Mouse (Mus musculus) liver, embryonic 12.5 days (tissue): ENCODE measurements around the gene Pigz. TPM values are rescaled to one million over a fixed set of nuclear protein-coding genes. Genes with fewer than 3 reads are reported as not detected.
A peak's percentile ranks its signal among the peaks of the same experiment; 100 is the strongest.

Experiments used
- ATAC-seq: fragments of 200-750 bp; cut with Nextera tagmentation; 2 replicates; pipeline ENCODE4 v1.8.0; 2017; ENCODE audit warnings: moderate number of reproducible peaks, mild to moderate bottlenecking, moderate library complexity
- H3K27ac ChIP-seq: fragments of 300-500 bp; sonication (generic); 2 replicates; pipeline ENCODE4 v1.5.1; 2016; ENCODE audit warnings: mild to moderate bottlenecking
- H3K27me3 ChIP-seq: fragments of 300-500 bp; sonication (generic); replicated peaks from 2 replicates; pipeline ENCODE4 v1.6.1; 2016; ENCODE audit warnings: mild to moderate bottlenecking, moderate library complexity
- H3K36me3 ChIP-seq: fragments of 300-500 bp; sonication (generic); 2 replicates; pipeline ENCODE4 v1.6.1; 2016; ENCODE audit warnings: mild to moderate bottlenecking, moderate library complexity
- H3K4me1 ChIP-seq: fragments of 300-500 bp; sonication (generic); 2 replicates; pipeline ENCODE4 v1.6.1; 2016
- H3K4me2 ChIP-seq: fragments of 300-500 bp; sonication (generic); 2 replicates; pipeline ENCODE4 v1.6.1; 2016; ENCODE audit warnings: mild to moderate bottlenecking, moderate library complexity
- H3K4me3 ChIP-seq: fragments of 300-500 bp; sonication (generic); 2 replicates; pipeline ENCODE4 v1.5.1; 2016; ENCODE audit warnings: mild to moderate bottlenecking, moderate library complexity
- H3K9ac ChIP-seq: fragments of 300-500 bp; sonication (generic); 2 replicates; pipeline ENCODE4 v1.6.1; 2016; ENCODE audit warnings: mild to moderate bottlenecking, moderate library complexity
- H3K9me3 ChIP-seq: fragments of 300-500 bp; sonication (generic); replicated peaks from 2 replicates; pipeline ENCODE4 v1.6.1; 2016; ENCODE audit warnings: mild to moderate bottlenecking, moderate library complexity
- WGBS: fragments of 180-500 bp; shearing (Covaris S2); methylation state at CpG from one replicate; pipeline ENCODE4 v1.1.7; 2016; ENCODE audit not compliant: insufficient replicate concordance; 5-methylcytosine and 5-hydroxymethylcytosine counted together
- polyA plus RNA-seq: library from polyadenylated mRNA; unstranded; fragments of >200 nt; fragmentation: Nextera tagmentation; extraction: Ambion mirVana; gene quantifications from 2 replicates; pipeline ENCODE4 v1.2.1, GENCODE M21; 2016

The Pigz gene
- polyA plus RNA-seq, 1 experiment from 2014 or later = 0.68 TPM

DNA sequence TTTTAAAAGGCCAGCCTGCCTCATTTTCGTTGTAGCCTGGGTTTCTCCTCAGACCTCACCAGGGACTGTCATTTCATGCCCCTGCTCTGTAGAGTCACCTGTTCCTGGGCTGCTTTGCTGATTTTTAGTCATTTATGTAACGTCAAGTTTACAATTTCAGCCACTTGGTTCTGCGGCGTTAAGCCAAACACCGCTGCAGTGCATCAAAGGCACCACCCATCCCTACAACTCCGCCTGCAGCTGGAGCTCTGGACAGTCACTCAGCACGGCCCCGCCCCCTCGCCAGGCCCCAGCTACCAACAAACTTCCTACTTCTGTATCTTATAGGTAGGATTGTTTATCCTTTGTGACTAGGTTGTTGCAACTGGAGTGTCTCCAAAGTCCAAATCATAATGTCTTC lies 26.8 kb upstream of the Pigz start:
- H3K9me3 ChIP-seq = no peaks in the 10 kb centered on the region
- peak overlapping the region; percentile 52 for H3K4me2 ChIP-seq
- WGBS = 7% methylated on average over 9 of the region's 9 CpGs
- H3K4me3 ChIP-seq = peak overlapping the region; percentile 15; the same call in 1 of the 2 replicates
- no peak overlapping the region for H3K9ac ChIP-seq
- ATAC-seq = no peak
- H3K36me3 ChIP-seq = no peaks in the 10 kb centered on the region
- peaks cover 21% of the 10 kb centered on the region for H3K27me3 ChIP-seq
- peaks cover 13% of the 10 kb centered on the region for H3K4me1 ChIP-seq
- H3K27ac ChIP-seq = no peak overlapping the region

- H3K27me3 ChIP-seq = peaks cover 25% of the 10 kb centered on the region
- WGBS = 65% methylated on average over 11 of the region's 11 CpGs
These were observed 24.7 kb upstream of the Pigz start for GRCm38 (mm10) chr16:31908959-31909358.

DNA sequence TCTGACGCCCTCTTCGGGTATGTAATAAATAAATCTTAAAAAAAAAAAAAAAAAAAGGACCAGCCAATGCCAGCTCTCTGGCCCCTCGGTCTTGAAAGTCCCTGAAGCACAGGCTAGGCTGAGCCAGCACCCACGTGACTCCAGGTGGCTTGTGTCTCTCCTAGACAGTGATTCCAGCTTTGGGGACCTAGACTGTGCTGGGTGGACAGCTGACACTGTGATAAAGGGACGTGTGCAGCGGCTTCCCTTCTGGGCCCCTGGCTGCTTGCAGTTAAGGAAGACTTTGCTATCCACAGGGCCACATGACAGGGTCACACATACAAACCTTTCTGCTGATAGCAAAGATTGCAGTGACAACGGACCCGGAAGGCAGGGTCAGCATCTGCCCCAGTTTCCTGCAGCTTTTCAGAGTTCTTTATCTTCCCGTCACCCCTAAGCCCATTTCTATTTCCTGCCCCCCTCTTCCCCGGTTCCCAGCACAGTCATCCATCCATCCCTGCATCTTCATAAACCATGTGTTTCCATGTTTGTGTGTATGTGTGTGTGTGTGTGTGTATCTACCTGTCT lies 23.3 kb upstream of the Pigz start:
- peaks cover 13% of the 10 kb centered on the region for H3K4me1 ChIP-seq
- no peaks in the 10 kb centered on the region for H3K9me3 ChIP-seq
- no peak overlapping the region for H3K4me3 ChIP-seq
- ATAC-seq = no peak
- 24% methylated on average over 10 of the region's 10 CpGs for WGBS
- no peaks in the 10 kb centered on the region for H3K36me3 ChIP-seq
- H3K4me2 ChIP-seq = no peak overlapping the region
- H3K27ac ChIP-seq = no peak overlapping the region
- H3K9ac ChIP-seq = no peak overlapping the region
- peaks cover 25% of the 10 kb centered on the region for H3K27me3 ChIP-seq

More at GRCm38 (mm10) chr16:31908959-31909358, 24.7 kb upstream of the Pigz start:
- Histone ChIP-seq H3K4me2 (no peak overlapping the region), H3K4me1 (peaks cover 13% of the 10 kb centered on the region), H3K27ac (no peak overlapping the region), H3K9me3 (no peaks in the 10 kb centered on the region), H3K9ac (no peak overlapping the region), H3K36me3 (no peaks in the 10 kb centered on the region), H3K4me3 (no peak overlapping the region)
- ATAC-seq = no peak

DNA sequence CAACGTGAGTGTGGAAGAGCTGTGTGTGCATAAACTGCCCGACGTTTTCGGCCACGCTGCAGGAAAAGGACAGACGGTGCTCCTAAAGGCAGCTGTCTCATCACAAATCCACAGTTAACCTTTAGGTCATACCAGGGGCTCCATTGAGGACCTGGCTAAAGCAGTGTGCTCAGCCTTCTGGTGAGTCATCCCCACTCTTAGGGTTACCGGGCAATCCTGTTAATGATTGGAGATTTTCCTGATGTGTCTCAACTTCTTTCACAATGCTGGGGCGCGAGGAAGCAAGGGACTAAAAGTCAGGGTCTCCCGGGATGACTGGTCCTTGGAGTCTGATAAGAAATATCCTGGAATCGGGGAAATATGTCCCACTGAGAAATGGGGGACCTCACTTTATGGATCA lies 15.9 kb upstream of the Pigz start:
- Histone ChIP-seq H3K27ac (no peak overlapping the region), H3K36me3 (no peaks in the 10 kb centered on the region), H3K9me3 (no peaks in the 10 kb centered on the region), H3K27me3 (0 out of 2 replicates have a peak, but pooled peaks cover 6% of the 10 kb centered on the region), H3K9ac (no peak overlapping the region), H3K4me2 (peak overlapping the region; percentile 45), H3K4me3 (no peak overlapping the region), H3K4me1 (peaks cover 9% of the 10 kb centered on the region; the same call in 1 of the 2 replicates)
- 52% methylated on average over 11 of the region's 11 CpGs for WGBS
- ATAC-seq = no peak

DNA sequence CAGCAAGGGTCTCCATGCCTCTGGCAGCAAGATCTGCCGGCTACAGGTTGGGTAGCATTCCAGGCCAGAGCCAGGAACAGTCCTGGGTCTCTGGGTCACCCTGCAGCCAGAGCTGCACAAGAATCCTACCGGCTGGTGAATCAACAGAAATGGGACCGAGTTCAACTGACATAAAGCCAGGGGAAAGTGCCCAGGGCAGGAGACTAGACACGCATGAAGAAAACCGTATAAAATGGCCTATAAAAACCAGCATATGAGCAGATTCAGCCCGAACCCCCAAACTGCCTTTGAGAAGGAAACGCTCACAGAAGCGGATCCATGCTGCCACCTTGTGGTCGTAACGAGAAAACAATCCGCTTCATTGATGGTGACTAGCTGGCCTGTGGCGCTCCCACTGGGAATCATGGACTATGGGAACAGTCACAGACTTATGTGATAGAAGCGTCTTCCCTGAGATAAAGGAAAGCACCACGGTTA lies 15.4 kb upstream of the Pigz start:
- H3K27ac ChIP-seq = no peak overlapping the region
- H3K4me2 ChIP-seq = peak overlapping the region; percentile 45
- 0 out of 2 replicates have a peak, but pooled peaks cover 5% of the 10 kb centered on the region for H3K27me3 ChIP-seq
- no peak overlapping the region for H3K4me3 ChIP-seq
- 7% methylated on average over 14 of the region's 14 CpGs for WGBS
- peaks cover 9% of the 10 kb centered on the region; the same call in 1 of the 2 replicates for H3K4me1 ChIP-seq
- no peak overlapping the region for H3K9ac ChIP-seq
- ATAC-seq = no peak
- no peaks in the 10 kb centered on the region for H3K36me3 ChIP-seq
- no peaks in the 10 kb centered on the region for H3K9me3 ChIP-seq

DNA sequence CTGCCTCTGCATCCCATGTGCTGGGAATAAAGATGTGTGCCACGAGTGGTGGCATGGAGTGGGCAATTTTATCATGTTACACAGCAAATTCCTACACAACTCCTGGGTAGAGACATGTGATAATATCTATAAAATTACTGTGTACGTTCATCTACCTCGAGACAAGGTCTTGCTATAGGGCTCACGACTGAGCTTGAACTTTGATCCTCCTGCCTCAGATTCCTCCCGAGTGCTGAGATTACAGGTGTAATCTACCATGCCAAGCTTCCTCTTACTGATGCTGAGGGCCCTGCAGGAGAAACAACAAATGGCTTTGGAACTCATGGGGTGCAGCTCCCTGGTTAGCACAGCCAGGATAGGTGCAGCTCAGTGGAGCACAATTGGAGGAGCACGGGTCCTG lies 9.3 kb upstream of the Pigz start:
- Histone ChIP-seq H3K27ac (no peak overlapping the region), H3K9ac (no peak overlapping the region), H3K36me3 (no peaks in the 10 kb centered on the region), H3K4me2 (no peak overlapping the region), H3K4me3 (no peak overlapping the region), H3K4me1 (no peaks in the 10 kb centered on the region), H3K9me3 (no peaks in the 10 kb centered on the region), H3K27me3 (peaks cover 6% of the 10 kb centered on the region; the same call in 1 of the 2 replicates)
- WGBS = 65% methylated on average over 6 of the region's 6 CpGs
- ATAC-seq = no peak

DNA sequence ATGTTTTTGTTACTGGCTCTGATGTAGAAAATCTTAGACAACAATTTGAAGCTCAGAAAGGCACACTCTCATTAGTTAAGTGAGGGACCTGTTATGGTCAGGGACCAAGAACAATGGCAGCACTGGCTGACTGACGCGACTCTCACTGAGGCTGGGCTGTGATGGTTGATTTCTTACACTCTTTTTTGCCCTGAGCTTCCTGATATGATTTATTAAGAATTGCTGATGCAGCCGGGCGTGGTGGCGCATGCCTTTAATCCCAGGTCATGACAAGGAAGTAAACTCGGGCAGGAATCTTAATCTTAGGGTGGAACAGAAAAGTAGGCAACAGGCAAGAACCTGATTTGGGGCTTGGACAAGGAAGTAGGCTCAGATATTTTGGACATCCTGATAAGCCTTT lies 7.6 kb upstream of the Pigz start:
- H3K4me1 ChIP-seq = no peaks in the 10 kb centered on the region

DNA sequence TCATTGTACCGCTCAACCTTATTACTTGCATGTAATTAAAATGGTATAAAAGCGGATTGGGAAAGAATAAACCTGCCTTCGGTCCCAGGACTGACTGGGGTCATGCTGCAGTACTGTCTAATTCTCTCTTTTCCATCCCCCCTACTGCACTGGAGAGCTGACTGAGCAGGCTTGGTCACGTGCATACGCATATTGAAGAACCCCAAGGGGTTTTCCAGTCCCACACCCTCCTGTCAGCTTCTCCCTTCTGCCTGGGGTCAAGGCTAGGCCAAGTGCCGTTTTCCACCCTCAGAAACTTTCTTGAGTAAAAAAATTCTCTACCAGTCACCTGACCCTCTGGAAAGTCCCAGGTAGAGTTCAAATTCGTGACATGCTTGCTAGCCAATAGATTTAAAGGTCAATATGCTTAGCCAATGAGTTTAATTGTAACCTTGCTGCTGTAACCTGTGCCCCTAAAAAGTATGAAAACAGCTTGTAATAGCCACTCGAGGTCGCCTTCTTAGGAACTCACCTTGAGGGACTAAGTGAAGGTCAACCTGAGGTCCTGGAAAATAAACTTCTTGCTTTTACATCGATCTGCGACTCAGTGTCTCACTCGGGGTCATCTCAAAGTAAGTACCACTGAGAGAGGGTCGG lies 7.0 kb upstream of the Pigz start:
- Histone ChIP-seq H3K4me3 (no peak overlapping the region), H3K9me3 (no peaks in the 10 kb centered on the region), H3K4me1 (no peaks in the 10 kb centered on the region), H3K27ac (no peak overlapping the region), H3K4me2 (no peak overlapping the region), H3K36me3 (no peaks in the 10 kb centered on the region), H3K27me3 (peaks cover 25% of the 10 kb centered on the region), H3K9ac (no peak overlapping the region)
- no peak for ATAC-seq
- 68% methylated on average over 13 of the region's 13 CpGs for WGBS

More for the DNA sequence above, 7.6 kb upstream of the Pigz start:
- Histone ChIP-seq H3K9ac (no peak overlapping the region), H3K36me3 (no peaks in the 10 kb centered on the region), H3K27ac (no peak overlapping the region), H3K9me3 (no peaks in the 10 kb centered on the region), H3K27me3 (peaks cover 19% of the 10 kb centered on the region), H3K4me2 (no peak overlapping the region), H3K4me3 (no peak overlapping the region)
- WGBS = 71% methylated on average over 6 of the region's 6 CpGs
- no peak for ATAC-seq

DNA sequence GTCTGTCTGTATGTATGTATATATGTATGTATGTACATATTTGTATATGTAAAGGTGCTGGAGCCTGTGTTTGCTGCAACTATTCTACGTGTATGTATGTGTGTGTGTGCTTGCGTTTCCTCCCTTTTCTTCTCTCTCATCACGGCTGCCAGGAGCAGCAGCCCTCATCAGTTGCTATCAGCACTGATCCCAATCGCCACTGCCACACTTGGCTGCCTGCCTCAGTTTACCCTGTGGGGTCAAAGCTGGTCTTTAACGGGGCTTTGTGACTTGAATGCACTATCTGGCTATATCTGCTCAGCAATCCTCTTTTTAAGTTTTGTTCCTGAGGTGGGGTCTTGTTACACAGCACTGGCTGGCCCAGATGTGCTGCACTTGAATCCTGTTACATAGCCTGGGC lies 6.2 kb upstream of the Pigz start:
- no peak overlapping the region for H3K4me2 ChIP-seq
- no peaks in the 10 kb centered on the region for H3K9me3 ChIP-seq
- 71% methylated on average over 4 of the region's 5 CpGs for WGBS
- no peaks in the 10 kb centered on the region for H3K36me3 ChIP-seq
- H3K27ac ChIP-seq = no peak overlapping the region
- H3K4me1 ChIP-seq = no peaks in the 10 kb centered on the region
- H3K4me3 ChIP-seq = no peak overlapping the region
- ATAC-seq = no peak
- H3K27me3 ChIP-seq = peaks cover 32% of the 10 kb centered on the region
- no peak overlapping the region for H3K9ac ChIP-seq

GRCm38 (mm10) chr16:31931330-31931729 lies 2.3 kb upstream of the Pigz start:
- Histone ChIP-seq H3K9me3 (peaks cover under 1% of the 10 kb centered on the region; the same call in 1 of the 2 replicates), H3K4me1 (peaks cover 20% of the 10 kb centered on the region), H3K4me3 (no peak overlapping the region), H3K27me3 (peaks cover 68% of the 10 kb centered on the region), H3K36me3 (no peaks in the 10 kb centered on the region), H3K9ac (no peak overlapping the region), H3K4me2 (peak overlapping the region; percentile 17; the same call in 1 of the 2 replicates), H3K27ac (no peak overlapping the region)
- no peak for ATAC-seq
- 58% methylated on average over 17 of the region's 17 CpGs for WGBS

DNA sequence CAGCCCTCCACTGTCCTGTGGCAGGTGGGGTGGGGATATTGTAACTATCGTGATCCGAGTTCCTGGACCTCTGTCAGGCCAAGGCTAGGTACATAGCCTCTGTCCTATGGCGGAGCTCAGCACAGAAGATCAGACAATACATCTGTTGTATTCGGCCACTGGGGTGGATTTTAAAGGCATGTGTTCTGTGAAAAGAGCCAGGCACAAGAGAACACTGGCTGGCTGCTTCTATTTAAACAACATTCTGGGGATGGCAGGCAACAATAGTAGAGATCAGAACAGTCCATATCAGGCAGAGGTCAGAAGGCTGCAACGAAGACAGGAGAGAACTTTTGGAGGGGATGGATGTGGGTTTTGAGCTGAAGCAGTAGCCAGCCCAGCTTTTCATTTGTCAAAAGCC lies 1.4 kb upstream of the Pigz start:
- Histone ChIP-seq H3K4me3 (no peak overlapping the region), H3K27me3 (peaks cover 77% of the 10 kb centered on the region), H3K4me1 (peaks cover 20% of the 10 kb centered on the region), H3K36me3 (no peaks in the 10 kb centered on the region), H3K4me2 (no peak overlapping the region), H3K9ac (no peak overlapping the region), H3K9me3 (peaks cover 4% of the 10 kb centered on the region; the same call in 1 of the 2 replicates), H3K27ac (no peak overlapping the region)
- no peak for ATAC-seq
- 59% methylated on average over 5 of the region's 5 CpGs for WGBS

DNA sequence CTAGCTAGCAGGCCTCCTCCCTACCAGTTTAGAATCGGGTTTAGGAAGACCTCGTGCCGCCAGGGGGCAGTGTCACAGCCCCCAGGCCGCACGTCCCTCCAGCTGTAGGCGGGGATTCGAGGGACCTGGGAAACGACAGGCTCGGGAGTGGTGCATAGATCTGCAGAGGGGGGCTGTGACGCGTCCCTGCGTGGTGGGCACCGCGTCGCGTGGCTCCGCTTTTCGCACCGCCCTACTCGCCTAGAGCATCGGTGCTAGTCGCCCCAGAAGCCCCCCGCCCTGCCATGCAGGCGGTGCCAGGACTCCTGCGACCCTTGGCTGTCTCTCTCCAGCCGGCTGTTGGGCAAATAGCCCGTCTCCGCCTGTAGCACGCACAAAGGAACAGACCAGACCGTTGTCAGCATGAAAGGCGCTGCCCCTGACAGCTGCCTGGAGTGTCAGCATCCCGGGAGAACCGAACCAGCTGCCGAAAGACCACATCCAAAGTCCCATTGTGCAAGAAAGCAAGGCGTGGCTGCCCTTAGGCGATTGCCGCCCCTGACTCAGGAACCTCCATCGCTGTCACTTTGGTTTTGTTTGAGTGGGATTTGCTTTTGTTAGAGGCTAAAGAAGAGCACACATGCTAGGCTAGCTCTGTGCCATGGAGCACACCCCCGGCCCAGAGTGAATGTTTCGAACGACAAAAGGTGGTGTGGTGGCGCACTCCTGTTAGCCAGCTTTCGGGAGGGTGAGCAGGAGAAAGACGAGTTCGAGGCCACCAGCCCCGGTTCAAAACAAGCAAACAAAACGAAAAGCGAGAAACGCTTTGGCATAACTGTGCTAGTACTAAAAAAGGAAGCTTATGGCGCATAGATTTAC lies 582 bp upstream of the Pigz start:
- peak; percentile 71 for ATAC-seq
- Histone ChIP-seq H3K4me1 (peaks cover 20% of the 10 kb centered on the region), H3K36me3 (no peaks in the 10 kb centered on the region), H3K4me3 (peak overlapping the region; percentile 54), H3K9me3 (peaks cover 4% of the 10 kb centered on the region; the same call in 1 of the 2 replicates), H3K27ac (no peak overlapping the region), H3K4me2 (peak overlapping the region; percentile 82), H3K9ac (peak overlapping the region; percentile 42; the same call in 1 of the 2 replicates), H3K27me3 (peaks cover 77% of the 10 kb centered on the region)
- WGBS = 2% methylated on average over 50 of the region's 50 CpGs
